ENCODE assay signal across 30 mouse cellular contexts in genomic region chrX:72985607-72986006, GRCm38 (mm10). TPM values are rescaled to one million over a fixed set of nuclear protein-coding genes. Genes with fewer than 3 reads are reported as not detected.
DNase-seq lines count a peak whose midpoint lies in the region; ATAC-seq and TF ChIP-seq lines count a peak whose summit lies in the region.
"Had no signal": no experiment of that assay in that cellular context is flagged by ENCODE, and none has a peak within 500 bp of the region (broad histone marks: within the 10 kb centered on the region; RNA-seq: fewer than 3 reads in every experiment).

No protein-coding gene starts in this region.

- no peak for TF ChIP-seq CTCF in liver, postnatal 0 days (IDR thresholded peaks at IDR 0.05; ENCODE audit: low read depth)
- no peak for TF ChIP-seq CTCF in liver, embryonic 14.5 days (IDR thresholded peaks at IDR 0.05; ENCODE audit: low read depth)
- TF ChIP-seq CTCF in midbrain, postnatal 0 days (IDR thresholded peaks at IDR 0.05) = no peak

- TF ChIP-seq EP300 in liver, postnatal 0 days (IDR thresholded peaks at IDR 0.05; ENCODE audit: low read depth) = no peak
- no peak for TF ChIP-seq EP300 in liver, embryonic 14.5 days (IDR thresholded peaks at IDR 0.05; ENCODE audit: low read depth)

- peaks cover 27% of the 10 kb centered on the region for H3K27me3 ChIP-seq in liver, embryonic 11.5 days (replicated peaks; ENCODE audit: control insufficient read depth, insufficient read depth, low read length)
- peaks cover 15% of the 10 kb centered on the region; the same call in 1 of the 2 replicates for H3K27me3 ChIP-seq in liver, postnatal 0 days (ENCODE audit: insufficient read depth, low read length)
- peaks cover 2% of the 10 kb centered on the region; the same call in 1 of the 2 replicates for H3K27me3 ChIP-seq in liver, embryonic 14.5 days (ENCODE audit: control insufficient read depth, insufficient read depth, low read length)
- 0 out of 2 replicates have a peak, but pooled peaks cover 5% of the 10 kb centered on the region for H3K27me3 ChIP-seq in midbrain, postnatal 0 days (ENCODE audit: insufficient read depth, low read length)
- H3K27me3 ChIP-seq: CH12.LX; embryonic facial prominence, embryonic 15.5 days had no signal

- no peaks in the 10 kb centered on the region for H3K9me3 ChIP-seq in liver, embryonic 11.5 days (ENCODE audit: control insufficient read depth, low read length)
- H3K9me3 ChIP-seq in liver, postnatal 0 days (ENCODE audit: low read length) = no peaks in the 10 kb centered on the region
- no peaks in the 10 kb centered on the region for H3K9me3 ChIP-seq in liver, embryonic 14.5 days (ENCODE audit: control insufficient read depth, low read length)
- no peaks in the 10 kb centered on the region for H3K9me3 ChIP-seq in midbrain, postnatal 0 days (ENCODE audit: low read length)
- H3K9me3 ChIP-seq: embryonic facial prominence, embryonic 12.5 days; embryonic facial prominence, embryonic 15.5 days; forebrain, embryonic 12.5 days; forebrain, embryonic 15.5 days; G1E; heart, embryonic 12.5 days; heart, embryonic 15.5 days had no signal

- H3K4me2 ChIP-seq in liver, embryonic 11.5 days = no peak overlapping the region
- H3K4me2 ChIP-seq in liver, postnatal 0 days (ENCODE audit: low read depth, low read length) = no peak overlapping the region
- no peak overlapping the region for H3K4me2 ChIP-seq in liver, embryonic 14.5 days (ENCODE audit: low read depth)
- no peak overlapping the region for H3K4me2 ChIP-seq in midbrain, postnatal 0 days (ENCODE audit: low read depth, low read length, poor library complexity, severe bottlenecking)
- H3K4me2 ChIP-seq: embryonic facial prominence, embryonic 12.5 days; embryonic facial prominence, embryonic 15.5 days; forebrain, embryonic 12.5 days; forebrain, embryonic 15.5 days; heart, embryonic 12.5 days; heart, embryonic 15.5 days; hindbrain, embryonic 14.5 days had no signal

- no peaks in the 10 kb centered on the region; the same call in 1 of the 2 replicates for H3K4me1 ChIP-seq in liver, embryonic 11.5 days (replicated peaks; ENCODE audit: control insufficient read depth, insufficient read depth, low read length)
- no peaks in the 10 kb centered on the region for H3K4me1 ChIP-seq in liver, postnatal 0 days (ENCODE audit: insufficient read depth)
- H3K4me1 ChIP-seq in liver, embryonic 14.5 days (replicated peaks; ENCODE audit: control insufficient read depth in 2 of 2, insufficient read depth in 2 of 2, low read length in 1 of 2) = peaks cover 0 to 3% of the 10 kb centered on the region in 2 experiments; a peak in 1 of 4 replicates
- H3K4me1 ChIP-seq in midbrain, postnatal 0 days (ENCODE audit: insufficient read depth, low read length) = no peaks in the 10 kb centered on the region
- H3K4me1 ChIP-seq: embryonic facial prominence, embryonic 12.5 days; embryonic facial prominence, embryonic 15.5 days; forebrain, embryonic 12.5 days; heart, embryonic 12.5 days; heart, embryonic 15.5 days had no signal

- peak; percentile 39 for ATAC-seq in liver, embryonic 11.5 days (replicated peaks; ENCODE audit: low FRiP score)
- no peak for ATAC-seq in liver, postnatal 0 days
- ATAC-seq in liver, embryonic 14.5 days (ENCODE audit: insufficient read depth) = peak; percentile 33; the same call in 1 of the 2 replicates
- ATAC-seq in midbrain, postnatal 0 days (ENCODE audit: low FRiP score) = no peak
- no peak for ATAC-seq in erythroid progenitor cell, adult 5-6 weeks (replicated peaks; ENCODE audit: low FRiP score, poor library complexity, severe bottlenecking)
- ATAC-seq: activated CD4-positive, CD25-positive, alpha-beta regulatory T cell, adult 4 months; forebrain, embryonic 15.5 days; hindbrain, postnatal 0 days; inflammation-experienced regulatory T-cells, adult 6 months had no signal

- no peaks in the 10 kb centered on the region for H3K36me3 ChIP-seq in liver, embryonic 11.5 days (ENCODE audit: control insufficient read depth, insufficient read depth, low read length)
- no peaks in the 10 kb centered on the region for H3K36me3 ChIP-seq in liver, postnatal 0 days (replicated peaks; ENCODE audit: insufficient read depth, low read length)
- no peaks in the 10 kb centered on the region for H3K36me3 ChIP-seq in liver, embryonic 14.5 days (replicated peaks; ENCODE audit: control insufficient read depth, insufficient read depth, low read depth)
- H3K36me3 ChIP-seq in midbrain, postnatal 0 days (ENCODE audit: insufficient read depth, low read length) = no peaks in the 10 kb centered on the region
- H3K36me3 ChIP-seq: embryonic facial prominence, embryonic 12.5 days; embryonic facial prominence, embryonic 15.5 days; forebrain, embryonic 12.5 days; forebrain, embryonic 15.5 days; G1E; heart, embryonic 12.5 days; heart, embryonic 15.5 days had no signal

- H3K4me3 ChIP-seq in liver, embryonic 11.5 days (ENCODE audit: low read depth, low read length) = no peak overlapping the region
- no peak overlapping the region for H3K4me3 ChIP-seq in liver, postnatal 0 days (ENCODE audit: low read depth, low read length)
- H3K4me3 ChIP-seq in liver, embryonic 14.5 days (ENCODE audit: insufficient read depth in 1 of 2, low read depth in 2 of 2, low read length in 2 of 2) = no peak overlapping the region
- no peak overlapping the region for H3K4me3 ChIP-seq in midbrain, postnatal 0 days (ENCODE audit: low read depth, low read length)
- H3K4me3 ChIP-seq: embryonic facial prominence, embryonic 12.5 days; embryonic facial prominence, embryonic 15.5 days; forebrain, embryonic 12.5 days; forebrain, embryonic 15.5 days; heart, embryonic 12.5 days; heart, embryonic 15.5 days had no signal

- H3K27ac ChIP-seq in liver, embryonic 11.5 days (ENCODE audit: low read depth, low read length) = no peak overlapping the region
- H3K27ac ChIP-seq in liver, postnatal 0 days (ENCODE audit: low read depth) = no peak overlapping the region
- H3K27ac ChIP-seq in liver, embryonic 14.5 days = no peak overlapping the region
- no peak overlapping the region for H3K27ac ChIP-seq in midbrain, postnatal 0 days (ENCODE audit: low read depth, low read length)
- H3K27ac ChIP-seq: embryonic facial prominence, embryonic 12.5 days; embryonic facial prominence, embryonic 15.5 days; forebrain, embryonic 12.5 days; forebrain, embryonic 15.5 days; heart, embryonic 15.5 days; hindbrain, embryonic 14.5 days; hindbrain, postnatal 0 days had no signal

- 49% methylated on average over 2 of the region's 2 CpGs for WGBS in liver, embryonic 11.5 days
- WGBS in liver, postnatal 0 days (ENCODE audit: insufficient replicate concordance) = 51% methylated on average over 2 of the region's 2 CpGs
- 23% methylated on average over 2 of the region's 2 CpGs for WGBS in liver, embryonic 14.5 days (ENCODE audit: insufficient replicate concordance)
- 94% methylated on average over 2 of the region's 2 CpGs for WGBS in midbrain, postnatal 0 days

- no peak overlapping the region for H3K9ac ChIP-seq in liver, embryonic 11.5 days (ENCODE audit: low read depth, low read length)
- H3K9ac ChIP-seq in liver, postnatal 0 days (replicated peaks) = no peak overlapping the region
- H3K9ac ChIP-seq in liver, embryonic 14.5 days (replicated peaks) = no peak overlapping the region
- no peak overlapping the region for H3K9ac ChIP-seq in midbrain, postnatal 0 days (replicated peaks; ENCODE audit: low read length, poor library complexity, severe bottlenecking)
- H3K9ac ChIP-seq: embryonic facial prominence, embryonic 12.5 days; embryonic facial prominence, embryonic 15.5 days; forebrain, embryonic 12.5 days; forebrain, embryonic 15.5 days; heart, embryonic 12.5 days; heart, embryonic 15.5 days; hindbrain, embryonic 14.5 days had no signal

- DNase-seq in liver, embryonic 11.5 days (ENCODE audit: low spot score) = no peak
- no peak for DNase-seq in liver, postnatal 0 days
- DNase-seq in MEL-GATA-1-ER (ENCODE audit: extremely low read depth, low read depth) = peak; percentile 79
- DNase-seq in liver, embryonic 14.5 days (ENCODE audit: low read depth in 3 of 3, low spot score in 3 of 3) = no peak
- no peak for DNase-seq in adrenal gland, postnatal 4 days (ENCODE audit: low spot score in 2 of 2)
- no peak for DNase-seq in midbrain, postnatal 0 days (ENCODE audit: low spot score)
- DNase-seq: adrenal gland, adult 8-10 months; adrenal gland, postnatal 25 days; B cell, adult 2 months; cerebellum, adult 18-20 months; cerebellum, adult 9-10 months; cerebellum, postnatal 14 days; gastrocnemius, postnatal 10 days; heart, adult 18-20 months; heart, postnatal 10 days; heart, postnatal 4 days had no signal

RNA-seq across cellular contexts. Expression of gene Zfp185, which starts 1.5 kb away (rescaled TPM):
- polyA plus RNA-seq in liver, embryonic 11.5 days (2014; fragmentation: Nextera tagmentation; extraction: Ambion mirVana) = 2.0 and 2.4 TPM in 2 replicates
- polyA plus RNA-seq in liver, postnatal 0 days (2015; fragmentation: Nextera tagmentation; extraction: Ambion mirVana) = 0.33 and 0.34 TPM in 2 replicates
- 0.45 and 0.81 TPM in 2 replicates for polyA plus RNA-seq in liver, embryonic 14.5 days (2012; rRNA removed)
- polyA plus RNA-seq in liver, embryonic 14.5 days (2014; fragmentation: Nextera tagmentation; extraction: Ambion mirVana) = 1.6 and 1.7 TPM in 2 replicates
- total RNA-seq in adrenal gland, postnatal 4 days (2021) = 1 to 10 TPM; 5.3 to 7.2 TPM
- 0.33 and 1.7 TPM in 2 replicates for total RNA-seq in midbrain, postnatal 0 days (2014; rRNA removed)
- polyA plus RNA-seq in midbrain, postnatal 0 days (2015; fragmentation: Nextera tagmentation; extraction: Ambion mirVana) = 0.84 and 0.96 TPM in 2 replicates
- total RNA-seq in erythroid progenitor cell, adult 5-6 weeks (2015; ENCODE audit: low replicate concordance) = not detected in 2 replicates
- not detected in 2 replicates for total RNA-seq in erythroid progenitor cell, adult 5-6 weeks (2017; ENCODE audit: low replicate concordance)
- total RNA-seq: CH12.LX had no signal
- polyA plus RNA-seq: activated CD4-positive, CD25-positive, alpha-beta regulatory T cell, adult 4 months; G1E; inflammation-experienced regulatory T-cells, adult 6 months had no signal

RNA-seq across cellular contexts. Expression of gene Pnma5, which starts 51.3 kb away (rescaled TPM):
- not detected in 2 replicates for polyA plus RNA-seq in liver, embryonic 11.5 days (2014; fragmentation: Nextera tagmentation; extraction: Ambion mirVana)
- polyA plus RNA-seq in liver, postnatal 0 days (2015; fragmentation: Nextera tagmentation; extraction: Ambion mirVana) = not detected in 2 replicates
- not detected in 2 replicates for polyA plus RNA-seq in liver, embryonic 14.5 days (2012; rRNA removed)
- polyA plus RNA-seq in liver, embryonic 14.5 days (2014; fragmentation: Nextera tagmentation; extraction: Ambion mirVana) = not detected in 2 replicates
- under 1 TPM in 1 of 2 experiments, not detected in 1; 0.20 TPM for total RNA-seq in adrenal gland, postnatal 4 days (2021)
- 0.27 and 0.57 TPM in 2 replicates for total RNA-seq in midbrain, postnatal 0 days (2014; rRNA removed)
- polyA plus RNA-seq in midbrain, postnatal 0 days (2015; fragmentation: Nextera tagmentation; extraction: Ambion mirVana) = 0.31 and 0.37 TPM in 2 replicates
- total RNA-seq in erythroid progenitor cell, adult 5-6 weeks (2015; ENCODE audit: low replicate concordance) = not detected in 2 replicates
- total RNA-seq in erythroid progenitor cell, adult 5-6 weeks (2017; ENCODE audit: low replicate concordance) = not detected in 2 replicates
- total RNA-seq: G1E; gastrocnemius, postnatal 10 days; heart, adult 18-20 months; hindbrain, postnatal 0 days had no signal
- polyA plus RNA-seq: activated CD4-positive, CD25-positive, alpha-beta regulatory T cell, adult 4 months; forebrain, embryonic 12.5 days; forebrain, embryonic 15.5 days; G1E; hindbrain, embryonic 11.5 days; hindbrain, embryonic 14.5 days; inflammation-experienced regulatory T-cells, adult 6 months had no signal

Comparison
In these comparisons a context has a peak if more than half of its experiments do, and no peak if none do; other contexts are left out.
1. ATAC-seq: peak in liver, embryonic 11.5 days (single experiment) and liver, embryonic 14.5 days (single experiment); none in liver, postnatal 0 days (single experiment), midbrain, postnatal 0 days (single experiment) and erythroid progenitor cell, adult 5-6 weeks (single experiment).